Mouse (Mus musculus): Measurements from ENCODE around the gene Irak4. TPM values are rescaled to one million over a fixed set of nuclear protein-coding genes. Genes with fewer than 3 reads are reported as not detected.
A peak's percentile ranks its signal among the peaks of the same experiment; 100 is the strongest.

Gene Irak4
- total and polyA plus RNA-seq, 3 experiments, result 6.7 to 9.4 TPM; not detected in 1

- TF ChIP-seq ZC3H11A (IDR thresholded peaks at IDR 0.05; ENCODE audit: low read depth, low read length), result no peak
- TF ChIP-seq CHD2 (IDR thresholded peaks at IDR 0.05; ENCODE audit: low read length), result no peak
- peak; percentile 95 for TF ChIP-seq SIN3A (IDR thresholded peaks at IDR 0.05; ENCODE audit: low read length)
- TF ChIP-seq MYB (IDR thresholded peaks at IDR 0.05; ENCODE audit: low read depth, low read length), result no peak
- TF ChIP-seq CHD1 (IDR thresholded peaks at IDR 0.05; ENCODE audit: low read depth, low read length), result no peak
- no peak for TF ChIP-seq POLR2A (IDR thresholded peaks at IDR 0.05; ENCODE audit: control insufficient read depth in 1 of 2, insufficient read depth in 1 of 2, low read depth in 1 of 2, low read length in 2 of 2, poor library complexity in 1 of 2)
- TF ChIP-seq TAL1 (IDR thresholded peaks at IDR 0.05; ENCODE audit: low read length), result no peak; the same call in 1 of the 2 replicates
- no peak for TF ChIP-seq POLR2AphosphoS5 (IDR thresholded peaks at IDR 0.05; ENCODE audit: borderline replicate concordance, low read depth, low read length)
- no peak; the same call in 1 of the 2 replicates for TF ChIP-seq GATA1 (IDR thresholded peaks at IDR 0.05; ENCODE audit: low read depth, low read length)
- TF ChIP-seq TCF12 (IDR thresholded peaks at IDR 0.05; ENCODE audit: low read depth, low read length), result no peak
- TF ChIP-seq E2F4 (IDR thresholded peaks at IDR 0.05; ENCODE audit: borderline replicate concordance, low read depth, low read length), result peak; percentile 54; the same call in 1 of the 2 replicates
- TF ChIP-seq MEF2A (IDR thresholded peaks at IDR 0.05; ENCODE audit: extremely low read depth, insufficient replicate concordance, low read depth, low read length, poor library complexity, severe bottlenecking), result no peak
- TF ChIP-seq ELF1 (IDR thresholded peaks at IDR 0.05; ENCODE audit: low read depth, low read length), result no peak
- no peak for TF ChIP-seq GABPA (IDR thresholded peaks at IDR 0.05; ENCODE audit: low read depth, low read length)
- TF ChIP-seq SMC3 (IDR thresholded peaks at IDR 0.05; ENCODE audit: low read depth, low read length), result 0 out of 2 replicates have a peak, but pooled peaks have one; percentile 11
Observed at GRCm38 (mm10) chr15:94542567-94543408, 655 bp upstream of the Irak4 start (continued).

GRCm38 (mm10) chr15:94544052-94544636, 701 bp downstream of the Irak4 start:
- H3K4me3 ChIP-seq (ENCODE audit: control insufficient read depth in 1 of 2, insufficient read depth in 1 of 2, low read depth in 2 of 2, low read length in 2 of 2), result peak overlapping the region; percentile 90 to 98
- H3K4me1 ChIP-seq (ENCODE audit: control insufficient read depth in 1 of 2, insufficient read depth in 2 of 2, low read length in 2 of 2), result peaks cover 4 to 7% of the 10 kb centered on the region in 2 experiments; a peak in 3 of 4 replicates
- H3K36me3 ChIP-seq (ENCODE audit: control insufficient read depth in 1 of 2, insufficient read depth in 2 of 2, low read length in 2 of 2), result peaks cover 0 to 11% of the 10 kb centered on the region in 2 experiments; a peak in 2 of 4 replicates
- H3K79me2 ChIP-seq (ENCODE audit: control insufficient read depth, insufficient read depth, low read length, poor library complexity), result peaks cover 13% of the 10 kb centered on the region
- peak overlapping the region; percentile 58 for H3K27ac ChIP-seq (ENCODE audit: control insufficient read depth, low read depth, low read length)
- H3K9ac ChIP-seq (ENCODE audit: control insufficient read depth, low read depth, low read length, poor library complexity, severe bottlenecking), result peak overlapping the region; percentile 76
- H3K9me3 ChIP-seq (replicated peaks; ENCODE audit: insufficient read depth, low read length), result no peaks in the 10 kb centered on the region
- peak; percentile 74 for DNase-seq (ENCODE audit: low read depth, low spot score)
- H3K27me3 ChIP-seq (ENCODE audit: control insufficient read depth in 1 of 2, insufficient read depth in 2 of 2, low read length in 2 of 2), result no peaks in the 10 kb centered on the region
- TF ChIP-seq POLR2AphosphoS5 (IDR thresholded peaks at IDR 0.05; ENCODE audit: borderline replicate concordance, low read depth, low read length), result no peak
- TF ChIP-seq MYC (IDR thresholded peaks at IDR 0.05; ENCODE audit: low read depth, low read length), result no peak
- no peak for TF ChIP-seq ZC3H11A (IDR thresholded peaks at IDR 0.05; ENCODE audit: low read depth, low read length)
- TF ChIP-seq SIN3A (IDR thresholded peaks at IDR 0.05; ENCODE audit: low read length), result no peak; the same call in 1 of the 2 replicates
- no peak for TF ChIP-seq MAX (IDR thresholded peaks at IDR 0.05; ENCODE audit: low read length)
- no peak for TF ChIP-seq NRF1 (IDR thresholded peaks at IDR 0.05; ENCODE audit: insufficient read depth, low read depth, low read length, poor library complexity, severe bottlenecking)
- TF ChIP-seq MYB (IDR thresholded peaks at IDR 0.05; ENCODE audit: low read depth, low read length), result no peak
- TF ChIP-seq CTCF (IDR thresholded peaks at IDR 0.05 in 2 of 3, conservative IDR thresholded peaks at IDR 0.05 in 1 of 3; ENCODE audit: control insufficient read depth in 1 of 3, insufficient read depth in 1 of 3, low read depth in 2 of 3, low read length in 3 of 3, poor library complexity in 1 of 3, severe bottlenecking in 1 of 3), result no peak
- TF ChIP-seq CHD1 (IDR thresholded peaks at IDR 0.05; ENCODE audit: low read depth, low read length), result peak; percentile 93
- TF ChIP-seq MXI1 (IDR thresholded peaks at IDR 0.05; ENCODE audit: low read depth, low read length), result no peak
- TF ChIP-seq RCOR1 (IDR thresholded peaks at IDR 0.05; ENCODE audit: low read depth, low read length), result no peak
- 0 out of 2 replicates have a peak, but pooled peaks have one; percentile 46 for TF ChIP-seq UBTF (IDR thresholded peaks at IDR 0.05; ENCODE audit: borderline replicate concordance, insufficient read depth, low read depth, low read length)
- TF ChIP-seq MAZ (IDR thresholded peaks at IDR 0.05; ENCODE audit: low read depth, low read length), result 0 out of 2 replicates have a peak, but pooled peaks have one; percentile 10
- TF ChIP-seq ZKSCAN1 (IDR thresholded peaks at IDR 0.05; ENCODE audit: low read depth, low read length), result no peak
- no peak for TF ChIP-seq ETS1 (IDR thresholded peaks at IDR 0.05; ENCODE audit: low read depth, low read length)
- peak; percentile 65 for TF ChIP-seq ZNF384 (IDR thresholded peaks at IDR 0.05; ENCODE audit: low read depth, low read length)
- TF ChIP-seq BHLHE40 (IDR thresholded peaks at IDR 0.05; ENCODE audit: borderline replicate concordance, low read depth, low read length), result no peak
- no peak for TF ChIP-seq GATA1 (IDR thresholded peaks at IDR 0.05; ENCODE audit: low read depth, low read length)
- 0 out of 2 replicates have a peak, but pooled peaks have one; percentile 56 for TF ChIP-seq TBP (IDR thresholded peaks at IDR 0.05; ENCODE audit: low read depth, low read length)
- TF ChIP-seq CHD2 (IDR thresholded peaks at IDR 0.05; ENCODE audit: low read length), result no peak
- TF ChIP-seq USF1 (IDR thresholded peaks at IDR 0.05; ENCODE audit: low read depth, low read length), result no peak
- TF ChIP-seq EP300 (IDR thresholded peaks at IDR 0.05; ENCODE audit: low read depth in 1 of 2, low read length in 2 of 2), result peak in 1 of 2 experiments; percentile 15; a peak in 2 of 4 replicates
